Mouse (Mus musculus): Measurements from ENCODE around the gene Dennd6a.

DNA sequence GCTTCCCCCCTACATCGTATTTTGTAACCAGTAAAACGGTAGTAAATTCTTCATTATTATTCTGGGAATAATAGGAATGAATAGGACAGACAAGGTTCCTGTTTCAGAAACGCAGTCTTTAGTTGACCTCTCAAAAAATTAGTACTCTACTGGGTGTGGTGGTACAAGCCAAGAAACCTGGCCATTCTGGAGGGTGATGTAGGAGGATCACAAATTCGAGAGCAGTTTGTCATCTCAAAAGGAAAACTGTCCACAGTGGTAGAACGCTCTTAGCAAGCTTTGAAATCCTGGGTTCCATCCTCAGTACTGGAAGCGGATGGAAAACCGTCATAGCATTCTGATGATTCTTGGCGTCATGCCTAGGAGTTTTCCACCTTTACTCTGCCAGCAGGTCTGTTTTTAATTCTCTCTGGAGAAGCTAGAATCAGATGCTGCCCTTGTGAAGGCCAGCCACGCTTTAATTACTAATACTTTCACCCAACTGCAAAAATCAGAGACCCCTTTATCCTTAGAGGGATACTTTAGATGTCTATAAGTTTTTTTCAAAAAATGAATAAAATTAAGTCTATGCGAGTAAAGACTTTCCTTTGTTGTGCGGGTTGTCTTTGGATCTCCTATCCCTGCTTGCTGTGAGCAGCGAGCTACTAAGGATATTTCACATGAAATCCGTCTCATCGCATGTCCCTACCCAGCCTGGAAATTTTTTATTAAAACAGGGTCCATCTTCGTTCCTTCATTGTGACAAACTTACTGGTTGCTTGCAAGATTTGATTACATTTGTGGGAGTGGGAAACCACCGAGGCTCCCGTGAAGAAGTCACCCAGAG lies 63.6 kb downstream of the Dennd6a start:
- TF ChIP-seq TAL1 (IDR thresholded peaks at IDR 0.05; ENCODE audit: low read length) = no peak
- no peak for TF ChIP-seq GATA1 (IDR thresholded peaks at IDR 0.05; ENCODE audit: low read length)
